Mouse (Mus musculus) stomach, postnatal 0 days (tissue): ENCODE measurements at regions not wholly inside any gene's neighbourhood (a gene's known extent, or its start where the extent isn't known, plus 50 kb on each side); places are given as distances from the start of the nearest gene placed in this dataset.

ENCODE experiments used
- CTCF ChIP-seq: IDR thresholded peaks from 2 replicates; pipeline ENCODE4 v1.5.1; 2016; ENCODE audit warnings: antibody characterized with exemption, low read depth, mild to moderate bottlenecking, moderate library complexity
- EP300 ChIP-seq: optimal IDR thresholded peaks from 2 replicates; pipeline ENCODE3; 2016; ENCODE audit warnings: antibody characterized with exemption

GRCm38 (mm10) chr15:37154934-37155333 is 147.4 kb upstream of the Zfp706 start:
- TF ChIP-seq EP300 = no peak
- no peak for TF ChIP-seq CTCF
